Comparison of ENCODE assay signal across 11 mouse cellular contexts in genomic region chr11:97829913-97830476, GRCm38 (mm10). TPM values are rescaled to one million over a fixed set of nuclear protein-coding genes. Genes with fewer than 3 reads are reported as not detected.
DNase-seq lines count a peak whose midpoint lies in the region; ATAC-seq and TF ChIP-seq lines count a peak whose summit lies in the region.
"Had no signal": no experiment of that assay in that cellular context is flagged by ENCODE, and none has a peak within 500 bp of the region (broad histone marks: within the 10 kb centered on the region; RNA-seq: fewer than 3 reads in every experiment).

No protein-coding gene starts in this region.

- peak; percentile 69 for DNase-seq in heart, embryonic 10.5 days (ENCODE audit: low spot score)
- no peak for DNase-seq in heart, postnatal 4 days
- DNase-seq in 3134 (ENCODE audit: extremely low read depth, insufficient read length, low spot score) = peak; percentile 58
- DNase-seq in right cerebral cortex, postnatal 36 days (ENCODE audit: low spot score in 2 of 2) = no peak
- DNase-seq in frontal cortex, postnatal 25 days (ENCODE audit: low spot score in 2 of 2) = no peak
- DNase-seq: heart, postnatal 10 days; thymus, postnatal 14 days had no signal

- peaks cover 87% of the 10 kb centered on the region for H3K36me3 ChIP-seq in heart, embryonic 10.5 days
- H3K36me3 ChIP-seq in ES-Bruce4 (ENCODE audit: control insufficient read depth, insufficient read depth, low read length, poor library complexity, severe bottlenecking) = peaks cover 22% of the 10 kb centered on the region
- H3K36me3 ChIP-seq in liver, embryonic 15.5 days (replicated peaks) = peaks cover 50% of the 10 kb centered on the region
- H3K36me3 ChIP-seq in kidney, embryonic 16.5 days (ENCODE audit: insufficient read depth, low read length) = peaks cover 41% of the 10 kb centered on the region

- H3K4me1 ChIP-seq in heart, embryonic 10.5 days = peaks cover 25% of the 10 kb centered on the region
- peaks cover 28% of the 10 kb centered on the region for H3K4me1 ChIP-seq in ES-Bruce4 (ENCODE audit: control insufficient read depth, insufficient read depth, low read length)
- H3K4me1 ChIP-seq in liver, embryonic 15.5 days (replicated peaks) = peaks cover 39% of the 10 kb centered on the region
- peaks cover 15% of the 10 kb centered on the region for H3K4me1 ChIP-seq in kidney, embryonic 16.5 days (ENCODE audit: insufficient read depth, low read length)

- no peak for ATAC-seq in liver, embryonic 15.5 days (ENCODE audit: insufficient read depth)
- no peak for ATAC-seq in kidney, embryonic 16.5 days (ENCODE audit: low FRiP score, low TSS enrichment)

- TF ChIP-seq POLR2A in ES-Bruce4 (IDR thresholded peaks at IDR 0.05; ENCODE audit: insufficient read depth, low read length) = no peak

- no peak overlapping the region for H3K9ac ChIP-seq in ES-Bruce4 (ENCODE audit: low read depth, poor library complexity, severe bottlenecking)
- no peak overlapping the region for H3K9ac ChIP-seq in liver, embryonic 15.5 days
- H3K9ac ChIP-seq in kidney, embryonic 16.5 days (replicated peaks; ENCODE audit: low read length) = no peak overlapping the region

- no peaks in the 10 kb centered on the region for H3K27me3 ChIP-seq in heart, embryonic 10.5 days (ENCODE audit: insufficient read depth, poor library complexity, severe bottlenecking)
- no peaks in the 10 kb centered on the region for H3K27me3 ChIP-seq in ES-Bruce4 (ENCODE audit: control insufficient read depth, insufficient read depth, low read length, poor library complexity, severe bottlenecking)
- H3K27me3 ChIP-seq in liver, embryonic 15.5 days = no peaks in the 10 kb centered on the region
- no peaks in the 10 kb centered on the region for H3K27me3 ChIP-seq in kidney, embryonic 16.5 days (ENCODE audit: insufficient read depth, low read length)

- 86% methylated on average over 12 of the region's 12 CpGs for WGBS in heart, embryonic 10.5 days
- WGBS in liver, embryonic 15.5 days (ENCODE audit: insufficient replicate concordance) = 28% methylated on average over 12 of the region's 12 CpGs
- 79% methylated on average over 12 of the region's 12 CpGs for WGBS in kidney, embryonic 16.5 days

- no peak for TF ChIP-seq EP300 in ES-Bruce4 (IDR thresholded peaks at IDR 0.05; ENCODE audit: insufficient read depth, low read depth, low read length)

- no peak overlapping the region for H3K27ac ChIP-seq in heart, embryonic 10.5 days
- peak overlapping the region; percentile 68 for H3K27ac ChIP-seq in ES-Bruce4 (ENCODE audit: insufficient read depth, low read length)
- peak overlapping the region; percentile 51 for H3K27ac ChIP-seq in liver, embryonic 15.5 days (replicated peaks)
- H3K27ac ChIP-seq in kidney, embryonic 16.5 days (ENCODE audit: low read length) = no peak overlapping the region

- H3K4me2 ChIP-seq in liver, embryonic 15.5 days = peak overlapping the region; percentile 20; the same call in 1 of the 2 replicates
- no peak overlapping the region for H3K4me2 ChIP-seq in kidney, embryonic 16.5 days (replicated peaks; ENCODE audit: low read depth, low read length)

- no peaks in the 10 kb centered on the region for H3K9me3 ChIP-seq in heart, embryonic 10.5 days
- no peaks in the 10 kb centered on the region for H3K9me3 ChIP-seq in ES-Bruce4 (replicated peaks; ENCODE audit: control insufficient read depth, insufficient read depth, low read length, poor library complexity, severe bottlenecking)
- H3K9me3 ChIP-seq in liver, embryonic 15.5 days (replicated peaks) = no peaks in the 10 kb centered on the region
- H3K9me3 ChIP-seq in kidney, embryonic 16.5 days (ENCODE audit: low read length) = no peaks in the 10 kb centered on the region

- H3K4me3 ChIP-seq in heart, embryonic 10.5 days = no peak overlapping the region
- H3K4me3 ChIP-seq in ES-Bruce4 (ENCODE audit: low read depth, low read length) = no peak overlapping the region
- no peak overlapping the region for H3K4me3 ChIP-seq in liver, embryonic 15.5 days (replicated peaks)
- no peak overlapping the region for H3K4me3 ChIP-seq in kidney, embryonic 16.5 days (ENCODE audit: low read length)

- TF ChIP-seq CTCF in ES-Bruce4 (IDR thresholded peaks at IDR 0.05; ENCODE audit: low read depth, low read length) = no peak

RNA-seq across cellular contexts. Expression of gene B230217C12Rik, which starts 10.6 kb away (rescaled TPM):
- 9.2 and 9.6 TPM in 2 replicates for polyA plus RNA-seq in heart, embryonic 10.5 days (2016; fragmentation: Nextera tagmentation; extraction: Ambion mirVana)
- under 1 TPM; 0.77 to 0.79 TPM for total RNA-seq in heart, postnatal 4 days (2021)
- polyA plus RNA-seq in ES-Bruce4 (2011; ENCODE audit: insufficient read depth, insufficient read length, low read depth, missing spikeins) = 2.8 and 3.4 TPM in 2 replicates
- polyA plus RNA-seq in liver, embryonic 15.5 days (2015; fragmentation: Nextera tagmentation; extraction: Ambion mirVana) = 0.30 and 0.39 TPM in 2 replicates
- 4.3 and 6.7 TPM in 2 replicates for polyA plus RNA-seq in kidney, embryonic 16.5 days (2015; fragmentation: Nextera tagmentation; extraction: Ambion mirVana)

RNA-seq across cellular contexts. Expression of gene Lasp1, which starts 31.2 kb away (rescaled TPM):
- 50.8 and 65.1 TPM in 2 replicates for polyA plus RNA-seq in heart, embryonic 10.5 days (2016; fragmentation: Nextera tagmentation; extraction: Ambion mirVana)
- total RNA-seq in heart, postnatal 4 days (2021) = 10 to 100 TPM; 73.3 to 74.4 TPM
- polyA plus RNA-seq in ES-Bruce4 (2011; ENCODE audit: insufficient read depth, insufficient read length, low read depth, missing spikeins) = 228 and 231 TPM in 2 replicates
- 31.4 and 36.7 TPM in 2 replicates for polyA plus RNA-seq in liver, embryonic 15.5 days (2015; fragmentation: Nextera tagmentation; extraction: Ambion mirVana)
- 133 TPM in 2 replicates for polyA plus RNA-seq in kidney, embryonic 16.5 days (2015; fragmentation: Nextera tagmentation; extraction: Ambion mirVana)

RNA-seq across cellular contexts. Expression of gene Rpl23, which starts 47.8 kb away (rescaled TPM):
- polyA plus RNA-seq in heart, embryonic 10.5 days (2016; fragmentation: Nextera tagmentation; extraction: Ambion mirVana) = 387 and 414 TPM in 2 replicates
- total RNA-seq in heart, postnatal 4 days (2021) = 100 to 1,000 TPM; 738 to 764 TPM
- 777 and 842 TPM in 2 replicates for polyA plus RNA-seq in ES-Bruce4 (2011; ENCODE audit: insufficient read depth, insufficient read length, low read depth, missing spikeins)
- 185 and 242 TPM in 2 replicates for polyA plus RNA-seq in liver, embryonic 15.5 days (2015; fragmentation: Nextera tagmentation; extraction: Ambion mirVana)
- 428 and 460 TPM in 2 replicates for polyA plus RNA-seq in kidney, embryonic 16.5 days (2015; fragmentation: Nextera tagmentation; extraction: Ambion mirVana)

RNA-seq across cellular contexts. Expression of gene Fbxo47, which starts 54.0 kb away (rescaled TPM):
- 0.55 and 0.70 TPM in 2 replicates for polyA plus RNA-seq in heart, embryonic 10.5 days (2016; fragmentation: Nextera tagmentation; extraction: Ambion mirVana)
- total RNA-seq in heart, postnatal 4 days (2021) = 1 to 10 TPM in 1 of 2 experiments, under 1 TPM in 1; 0.79 to 1.2 TPM
- 2.5 and 2.8 TPM in 2 replicates for polyA plus RNA-seq in ES-Bruce4 (2011; ENCODE audit: insufficient read depth, insufficient read length, low read depth, missing spikeins)
- polyA plus RNA-seq in liver, embryonic 15.5 days (2015; fragmentation: Nextera tagmentation; extraction: Ambion mirVana) = 0.40 and 0.44 TPM in 2 replicates
- polyA plus RNA-seq in kidney, embryonic 16.5 days (2015; fragmentation: Nextera tagmentation; extraction: Ambion mirVana) = 0.45 and 0.46 TPM in 2 replicates

RNA-seq across cellular contexts. Expression of gene 1700001P01Rik, which starts 54.3 kb away (rescaled TPM):
- 0.30 TPM in 1 of 2 replicates, not detected in the other for polyA plus RNA-seq in heart, embryonic 10.5 days (2016; fragmentation: Nextera tagmentation; extraction: Ambion mirVana)
- total RNA-seq in heart, postnatal 4 days (2021) = under 1 TPM in 1 of 2 experiments, not detected in 1; 0.45 TPM
- polyA plus RNA-seq in ES-Bruce4 (2011; ENCODE audit: insufficient read depth, insufficient read length, low read depth, missing spikeins) = 0.99 TPM in 1 of 2 replicates, not detected in the other
- polyA plus RNA-seq in liver, embryonic 15.5 days (2015; fragmentation: Nextera tagmentation; extraction: Ambion mirVana) = not detected in 2 replicates
- polyA plus RNA-seq in kidney, embryonic 16.5 days (2015; fragmentation: Nextera tagmentation; extraction: Ambion mirVana) = 0.27 and 0.31 TPM in 2 replicates
- total RNA-seq: heart, postnatal 10 days; megakaryocyte-erythroid progenitor cell, adult 5-6 weeks had no signal

Comparison
In these comparisons a context has a peak if more than half of its experiments do, and no peak if none do; other contexts are left out.
1. DNase-seq: peak in heart, embryonic 10.5 days (single experiment) and 3134 (single experiment); none in heart, postnatal 4 days (single experiment), right cerebral cortex, postnatal 36 days (0 of 2) and frontal cortex, postnatal 25 days (0 of 2).
2. H3K27ac ChIP-seq: peak in ES-Bruce4 (single experiment) and liver, embryonic 15.5 days (single experiment); none in heart, embryonic 10.5 days (single experiment) and kidney, embryonic 16.5 days (single experiment).